Mouse (Mus musculus): ENCODE data around the gene Agap3. TPM values are rescaled to one million over a fixed set of nuclear protein-coding genes. Genes with fewer than 3 reads are reported as not detected.

The Agap3 gene
- polyA plus RNA-seq, 1 experiment from 2014 or later: 25.6 TPM

GRCm38 (mm10) chr5:24502786-24503185, 50.8 kb downstream of the Agap3 start:
- Histone ChIP-seq H3K9me3 (ENCODE audit: control insufficient read depth, low read depth, low read length) (no peaks in the 10 kb centered on the region), H3K36me3 (ENCODE audit: control insufficient read depth, insufficient read depth, low read length) (peaks cover 40% of the 10 kb centered on the region), H3K27ac (ENCODE audit: low read length) (no peak overlapping the region), H3K4me3 (ENCODE audit: low read depth, low read length) (no peak overlapping the region), H3K4me2 (replicated peaks; ENCODE audit: low read depth, low read length) (no peak overlapping the region), H3K4me1 (ENCODE audit: control insufficient read depth, insufficient read depth, low read length) (no peaks in the 10 kb centered on the region), H3K27me3 (ENCODE audit: control insufficient read depth, insufficient read depth, low read length) (no peaks in the 10 kb centered on the region), H3K9ac (replicated peaks; ENCODE audit: low read depth, low read length) (no peak overlapping the region)
- no peak for ATAC-seq (ENCODE audit: insufficient number of reproducible peaks, insufficient read depth, low FRiP score, low read depth)
- WGBS: 70% methylated on average over 4 of the region's 4 CpGs

GRCm38 (mm10) chr5:24505513-24505912, 53.5 kb downstream of the Agap3 start:
- Histone ChIP-seq H3K4me1 (ENCODE audit: control insufficient read depth, insufficient read depth, low read length) (no peaks in the 10 kb centered on the region), H3K27me3 (ENCODE audit: control insufficient read depth, insufficient read depth, low read length) (no peaks in the 10 kb centered on the region), H3K9ac (replicated peaks; ENCODE audit: low read depth, low read length) (no peak overlapping the region), H3K27ac (ENCODE audit: low read length) (no peak overlapping the region), H3K4me3 (ENCODE audit: low read depth, low read length) (no peak overlapping the region), H3K9me3 (ENCODE audit: control insufficient read depth, low read depth, low read length) (no peaks in the 10 kb centered on the region; the same call in 1 of the 2 replicates), H3K4me2 (replicated peaks; ENCODE audit: low read depth, low read length) (no peak overlapping the region), H3K36me3 (ENCODE audit: control insufficient read depth, insufficient read depth, low read length) (peaks cover 19% of the 10 kb centered on the region)
- WGBS: 62% methylated on average over 2 of the region's 2 CpGs
- no peak; the same call in 1 of the 2 replicates for ATAC-seq (ENCODE audit: insufficient number of reproducible peaks, insufficient read depth, low FRiP score, low read depth)

GRCm38 (mm10) chr5:24508406-24508805, 56.4 kb downstream of the Agap3 start:
- Histone ChIP-seq H3K9ac (replicated peaks; ENCODE audit: low read depth, low read length) (no peak overlapping the region), H3K27me3 (ENCODE audit: control insufficient read depth, insufficient read depth, low read length) (no peaks in the 10 kb centered on the region), H3K27ac (ENCODE audit: low read length) (no peak overlapping the region), H3K4me2 (replicated peaks; ENCODE audit: low read depth, low read length) (no peak overlapping the region), H3K4me3 (ENCODE audit: low read depth, low read length) (no peak overlapping the region), H3K9me3 (ENCODE audit: control insufficient read depth, low read depth, low read length) (no peaks in the 10 kb centered on the region; the same call in 1 of the 2 replicates), H3K4me1 (ENCODE audit: control insufficient read depth, insufficient read depth, low read length) (no peaks in the 10 kb centered on the region), H3K36me3 (ENCODE audit: control insufficient read depth, insufficient read depth, low read length) (no peaks in the 10 kb centered on the region)
- 88% methylated on average over 7 of the region's 7 CpGs for WGBS
- ATAC-seq (ENCODE audit: insufficient number of reproducible peaks, insufficient read depth, low FRiP score, low read depth): no peak

DNA sequence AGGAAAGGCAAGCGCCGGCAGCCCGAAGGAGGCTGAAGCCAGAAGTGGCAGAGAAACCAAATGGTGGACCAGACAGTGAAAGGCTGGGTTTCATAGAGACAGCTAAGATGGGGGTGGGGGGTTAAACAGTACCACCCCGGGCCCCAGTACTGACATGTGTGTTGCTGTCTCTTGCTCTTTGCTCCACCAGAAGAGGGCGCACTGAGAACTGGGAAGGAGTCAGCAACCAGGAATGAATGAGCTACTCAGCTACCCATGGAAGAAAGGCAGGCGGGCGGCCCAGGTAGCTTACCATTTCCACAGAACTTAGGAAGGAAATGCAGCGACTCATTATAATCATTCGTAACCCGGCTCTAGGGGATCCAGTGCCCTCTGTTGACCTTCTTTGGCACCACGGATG, 58.7 kb downstream of the Agap3 start:
- WGBS: 44% methylated on average over 11 of the region's 11 CpGs
- Histone ChIP-seq H3K9ac (replicated peaks; ENCODE audit: low read depth, low read length) (no peak overlapping the region), H3K4me3 (ENCODE audit: low read depth, low read length) (no peak overlapping the region), H3K27me3 (ENCODE audit: control insufficient read depth, insufficient read depth, low read length) (no peaks in the 10 kb centered on the region), H3K4me1 (ENCODE audit: control insufficient read depth, insufficient read depth, low read length) (no peaks in the 10 kb centered on the region), H3K4me2 (replicated peaks; ENCODE audit: low read depth, low read length) (no peak overlapping the region), H3K9me3 (ENCODE audit: control insufficient read depth, low read depth, low read length) (no peaks in the 10 kb centered on the region; the same call in 1 of the 2 replicates), H3K36me3 (ENCODE audit: control insufficient read depth, insufficient read depth, low read length) (no peaks in the 10 kb centered on the region), H3K27ac (ENCODE audit: low read length) (no peak overlapping the region)
- ATAC-seq (ENCODE audit: insufficient number of reproducible peaks, insufficient read depth, low FRiP score, low read depth): no peak

GRCm38 (mm10) chr5:24512271-24512670, 60.3 kb downstream of the Agap3 start:
- Histone ChIP-seq H3K36me3 (ENCODE audit: control insufficient read depth, insufficient read depth, low read length) (no peaks in the 10 kb centered on the region), H3K4me2 (replicated peaks; ENCODE audit: low read depth, low read length) (no peak overlapping the region), H3K27me3 (ENCODE audit: control insufficient read depth, insufficient read depth, low read length) (no peaks in the 10 kb centered on the region), H3K27ac (ENCODE audit: low read length) (no peak overlapping the region), H3K4me1 (ENCODE audit: control insufficient read depth, insufficient read depth, low read length) (no peaks in the 10 kb centered on the region), H3K9me3 (ENCODE audit: control insufficient read depth, low read depth, low read length) (no peaks in the 10 kb centered on the region; the same call in 1 of the 2 replicates), H3K4me3 (ENCODE audit: low read depth, low read length) (no peak overlapping the region), H3K9ac (replicated peaks; ENCODE audit: low read depth, low read length) (no peak overlapping the region)
- 42% methylated on average over 8 of the region's 8 CpGs for WGBS
- no peak for ATAC-seq (ENCODE audit: insufficient number of reproducible peaks, insufficient read depth, low FRiP score, low read depth)

DNA sequence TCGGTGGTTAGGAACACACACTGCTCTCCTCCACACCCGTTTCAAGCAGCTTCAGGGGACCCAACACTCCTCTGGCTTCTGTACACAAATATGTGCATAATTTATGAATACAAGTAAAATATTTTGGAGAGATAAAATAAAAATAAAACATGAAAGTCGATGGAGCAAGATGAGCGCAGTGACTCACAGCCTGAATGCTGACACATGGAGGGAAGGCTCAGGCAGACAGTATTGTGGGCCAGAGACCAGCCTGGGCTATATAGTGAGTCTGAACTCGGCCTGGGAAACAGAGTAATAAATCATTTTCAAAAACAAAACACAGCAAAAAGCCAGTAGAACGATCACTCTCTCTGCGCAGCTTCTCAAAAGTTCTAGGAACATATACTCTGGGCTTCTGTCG, 69.4 kb downstream of the Agap3 start:
- Histone ChIP-seq H3K9me3 (ENCODE audit: control insufficient read depth, low read depth, low read length) (no peaks in the 10 kb centered on the region), H3K4me3 (ENCODE audit: low read depth, low read length) (no peak overlapping the region), H3K27me3 (ENCODE audit: control insufficient read depth, insufficient read depth, low read length) (peaks cover 40% of the 10 kb centered on the region), H3K4me1 (ENCODE audit: control insufficient read depth, insufficient read depth, low read length) (peaks cover 4% of the 10 kb centered on the region; the same call in 1 of the 2 replicates), H3K27ac (ENCODE audit: low read length) (no peak overlapping the region), H3K36me3 (ENCODE audit: control insufficient read depth, insufficient read depth, low read length) (no peaks in the 10 kb centered on the region), H3K4me2 (replicated peaks; ENCODE audit: low read depth, low read length) (no peak overlapping the region), H3K9ac (replicated peaks; ENCODE audit: low read depth, low read length) (no peak overlapping the region)
- WGBS: 59% methylated on average over 8 of the region's 8 CpGs
- no peak for ATAC-seq (ENCODE audit: insufficient number of reproducible peaks, insufficient read depth, low FRiP score, low read depth)

DNA sequence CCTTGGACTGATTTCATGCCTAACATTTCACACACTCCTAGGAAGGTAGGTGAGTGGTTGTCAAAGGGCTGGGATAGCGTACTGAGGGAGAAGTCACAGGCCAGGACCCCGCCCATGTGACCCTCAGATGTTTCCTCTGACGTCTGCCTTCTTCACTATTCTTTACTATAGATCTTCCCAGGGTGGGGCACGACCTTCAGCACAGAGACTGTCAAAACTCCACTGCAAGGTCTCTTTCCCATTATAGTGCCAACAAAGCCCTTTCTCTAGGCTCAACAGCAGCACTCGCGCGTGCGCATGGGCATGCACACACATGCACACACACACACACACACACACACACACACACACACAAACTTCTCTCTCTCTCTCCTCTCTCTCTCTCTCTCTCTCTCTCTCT, 71.8 kb downstream of the Agap3 start:
- WGBS: 54% methylated on average over 8 of the region's 8 CpGs
- no peak overlapping the region for H3K4me2 ChIP-seq (replicated peaks; ENCODE audit: low read depth, low read length)

GRCm38 (mm10) chr5:24524522-24524921, 72.5 kb downstream of the Agap3 start:
- no peak overlapping the region for H3K4me3 ChIP-seq (ENCODE audit: low read depth, low read length)
- no peak overlapping the region for H3K9ac ChIP-seq (replicated peaks; ENCODE audit: low read depth, low read length)
- no peak for ATAC-seq (ENCODE audit: insufficient number of reproducible peaks, insufficient read depth, low FRiP score, low read depth)
- 22% methylated on average over 4 of the region's 4 CpGs for WGBS
- peaks cover 7% of the 10 kb centered on the region; the same call in 1 of the 2 replicates for H3K4me1 ChIP-seq (ENCODE audit: control insufficient read depth, insufficient read depth, low read length)
- no peak overlapping the region for H3K27ac ChIP-seq (ENCODE audit: low read length)
- no peaks in the 10 kb centered on the region for H3K36me3 ChIP-seq (ENCODE audit: control insufficient read depth, insufficient read depth, low read length)
- H3K27me3 ChIP-seq (ENCODE audit: control insufficient read depth, insufficient read depth, low read length): peaks cover 66% of the 10 kb centered on the region
- H3K4me2 ChIP-seq (replicated peaks; ENCODE audit: low read depth, low read length): no peak overlapping the region
- no peaks in the 10 kb centered on the region for H3K9me3 ChIP-seq (ENCODE audit: control insufficient read depth, low read depth, low read length)

More for the DNA sequence above, 71.8 kb downstream of the Agap3 start:
- ATAC-seq (ENCODE audit: insufficient number of reproducible peaks, insufficient read depth, low FRiP score, low read depth): no peak
- Histone ChIP-seq H3K36me3 (ENCODE audit: control insufficient read depth, insufficient read depth, low read length) (no peaks in the 10 kb centered on the region), H3K9ac (replicated peaks; ENCODE audit: low read depth, low read length) (no peak overlapping the region), H3K27ac (ENCODE audit: low read length) (no peak overlapping the region), H3K4me3 (ENCODE audit: low read depth, low read length) (no peak overlapping the region), H3K27me3 (ENCODE audit: control insufficient read depth, insufficient read depth, low read length) (peaks cover 59% of the 10 kb centered on the region), H3K4me1 (ENCODE audit: control insufficient read depth, insufficient read depth, low read length) (peaks cover 7% of the 10 kb centered on the region; the same call in 1 of the 2 replicates), H3K9me3 (ENCODE audit: control insufficient read depth, low read depth, low read length) (no peaks in the 10 kb centered on the region)

Data from stomach, embryonic 14.5 days (tissue).